Mouse (Mus musculus) gastrocnemius, postnatal 10 days (tissue): ENCODE data around the gene Meis1. TPM values are rescaled to one million over a fixed set of nuclear protein-coding genes. Genes with fewer than 3 reads are reported as not detected.

ENCODE experiments used
- DNase-seq: peaks from one replicate; pipeline ENCODE4 v3.0.0; 2021; ENCODE audit warnings: mixed read lengths
- total RNA-seq, 2 experiments: library from RNA; stranded (reverse); gene quantifications; 2 replicates each; pipeline ENCODE4 v1.2.3; 2021

Meis1 gene
- total RNA-seq, 2 experiments from 2014 or later: 6.0 to 7.1 TPM

DNA sequence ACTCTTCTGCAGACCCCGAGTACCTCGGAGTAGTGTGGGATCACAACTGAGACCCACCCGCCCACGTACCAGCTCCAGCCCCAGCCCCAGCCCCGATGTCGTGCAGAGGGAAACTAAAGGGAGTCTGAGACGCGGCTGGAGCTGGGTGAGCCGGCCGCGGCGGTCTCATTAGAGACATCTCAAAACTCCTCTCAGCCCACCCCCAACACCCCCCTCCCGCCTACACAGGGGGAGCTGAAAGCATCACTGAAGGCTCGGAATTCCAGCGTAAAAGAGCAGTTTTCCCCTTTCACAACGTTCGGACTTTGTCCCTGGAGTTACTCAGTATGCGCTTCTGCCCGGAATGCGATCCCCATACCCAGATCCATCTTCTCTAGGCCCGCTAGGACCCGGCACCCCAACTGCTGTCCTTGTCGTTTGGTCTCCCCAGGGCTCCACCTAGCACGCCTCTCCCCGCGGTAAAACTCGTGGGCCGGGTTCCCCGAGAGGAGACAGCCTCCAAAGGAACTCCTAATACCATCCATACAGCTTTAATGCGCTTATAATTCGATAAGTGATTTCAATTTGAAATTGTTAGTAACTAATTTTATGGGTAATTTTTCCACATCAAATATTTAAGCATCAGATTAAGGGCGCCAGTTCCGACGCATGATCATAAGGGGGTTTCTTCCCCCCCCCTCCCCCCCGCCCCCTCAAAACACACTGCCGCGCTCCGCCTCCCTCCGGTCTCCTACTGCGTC, 141.7 kb downstream of the Meis1 start:
- peak; percentile 23 for DNase-seq

DNA sequence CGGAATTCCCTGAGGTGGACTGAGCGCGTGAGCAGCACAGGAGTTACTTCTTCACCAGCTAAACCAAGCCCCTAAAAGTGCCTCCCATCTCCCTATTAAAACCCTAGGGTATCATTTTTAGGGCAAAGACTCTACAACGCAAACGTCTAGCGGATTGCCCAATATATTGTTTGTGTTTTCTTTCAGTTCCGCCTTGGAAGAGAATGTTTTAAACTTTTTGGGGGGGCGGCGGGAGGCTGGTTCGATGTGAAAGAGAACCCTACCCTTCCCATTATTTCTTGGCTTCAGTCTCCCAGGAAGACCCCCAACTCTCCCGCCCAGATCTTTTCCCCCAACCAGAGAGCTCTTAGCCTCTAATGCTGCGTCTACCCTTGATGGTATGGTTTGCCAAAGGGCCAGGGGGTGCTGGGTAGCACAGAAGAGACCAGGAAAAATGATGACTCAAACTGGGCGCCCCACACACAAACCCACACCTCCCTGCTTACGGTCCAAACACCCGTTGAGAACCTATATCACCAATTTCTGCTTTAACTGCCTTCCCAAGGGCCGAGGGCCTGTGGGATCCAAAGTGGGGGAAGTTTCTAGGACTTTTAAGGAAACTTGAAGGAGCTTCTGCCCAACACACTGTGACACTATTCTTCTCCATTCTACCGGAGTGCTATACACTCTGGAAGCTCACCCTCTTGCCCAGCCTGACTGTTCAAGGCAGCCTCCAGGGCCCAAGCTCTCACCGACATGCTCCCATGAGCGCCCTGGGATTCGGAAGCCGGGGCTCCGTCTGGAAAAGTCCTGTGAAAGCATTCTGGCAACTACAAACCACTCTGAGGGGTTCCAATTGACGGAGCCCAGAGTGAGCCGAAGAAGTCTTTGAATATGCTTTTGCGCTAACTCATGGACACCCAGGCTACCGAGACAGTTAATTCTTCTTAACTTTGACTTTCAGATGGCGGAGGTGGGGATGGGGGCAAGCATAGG, 142.6 kb downstream of the Meis1 start:
- no peak for DNase-seq

DNA sequence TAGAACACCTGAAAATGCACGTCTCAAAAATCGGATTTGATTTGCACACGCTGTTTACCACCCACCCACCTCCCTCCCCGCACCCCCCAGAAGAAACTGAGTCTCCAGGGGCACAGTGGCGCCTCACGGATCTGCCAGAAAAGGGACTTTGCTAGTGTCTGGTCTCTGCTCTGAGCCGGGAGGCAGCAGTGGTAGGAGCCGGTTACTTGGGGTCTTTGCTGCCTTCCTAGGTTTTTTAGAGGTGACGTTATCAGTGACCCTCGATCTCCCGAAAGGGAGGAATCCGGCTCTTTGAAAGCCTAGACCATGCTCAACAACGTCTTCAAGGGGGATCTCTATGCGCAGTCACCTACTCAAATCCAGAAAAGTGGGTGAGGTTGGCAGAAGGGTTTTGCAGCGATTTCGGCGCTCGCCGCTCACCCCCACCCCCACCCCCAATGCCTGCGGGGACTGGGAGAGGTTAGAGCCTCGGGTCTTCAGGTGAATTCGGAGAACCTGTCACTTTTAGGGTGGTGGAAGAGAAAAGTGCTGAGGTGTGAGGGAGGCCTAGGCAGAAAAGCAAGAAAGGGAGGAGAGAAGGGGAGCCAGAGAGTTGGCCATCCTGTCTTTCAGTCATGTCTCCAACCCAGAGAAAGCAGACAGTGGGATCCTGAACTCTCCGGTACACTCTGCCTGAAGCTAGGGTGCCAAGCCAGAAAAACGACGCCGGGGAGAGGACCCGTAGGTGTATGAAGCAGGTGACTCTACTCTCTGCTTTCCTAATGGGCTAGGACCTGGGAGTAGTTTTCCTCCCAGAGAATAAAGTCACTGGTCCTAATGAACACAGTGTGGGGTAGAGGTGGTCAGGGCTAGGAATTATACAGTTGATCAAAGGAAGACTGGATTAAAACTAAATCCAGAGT, 143.5 kb downstream of the Meis1 start:
- DNase-seq: no peak

DNA sequence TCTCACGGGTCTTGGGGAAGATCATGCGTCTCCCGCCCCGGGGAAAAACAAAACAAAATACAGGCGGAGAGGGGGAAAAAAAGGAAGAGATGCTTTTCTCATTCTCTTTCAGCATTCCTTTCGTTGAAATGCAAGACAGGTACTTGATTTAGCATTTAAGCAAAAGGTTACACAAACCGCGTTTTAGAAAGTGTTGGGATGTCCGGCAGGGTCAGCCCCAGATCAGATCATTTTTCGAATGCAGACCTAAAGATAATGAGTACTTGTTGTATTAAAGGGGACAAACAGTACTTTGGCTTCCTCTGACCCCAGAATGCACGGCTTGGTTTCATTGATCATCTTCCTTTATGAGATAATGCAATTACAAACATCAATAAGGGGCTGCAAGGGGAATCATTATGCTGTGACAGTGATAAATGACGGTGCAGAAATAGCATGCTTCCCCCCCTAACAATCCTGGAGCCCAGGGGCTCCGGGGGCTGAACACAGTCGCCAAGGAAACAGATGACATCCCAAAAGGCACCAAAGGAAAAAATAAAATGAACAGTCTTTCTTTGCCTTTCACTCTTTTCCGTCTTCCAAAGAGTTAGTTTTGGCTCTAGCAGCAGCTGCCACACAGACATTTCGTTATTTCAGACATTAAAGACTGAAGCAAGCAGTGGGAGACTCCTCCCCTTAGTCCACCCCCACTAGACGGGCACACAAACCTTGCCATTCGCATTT, 144.3 kb downstream of the Meis1 start:
- DNase-seq: no peak

DNA sequence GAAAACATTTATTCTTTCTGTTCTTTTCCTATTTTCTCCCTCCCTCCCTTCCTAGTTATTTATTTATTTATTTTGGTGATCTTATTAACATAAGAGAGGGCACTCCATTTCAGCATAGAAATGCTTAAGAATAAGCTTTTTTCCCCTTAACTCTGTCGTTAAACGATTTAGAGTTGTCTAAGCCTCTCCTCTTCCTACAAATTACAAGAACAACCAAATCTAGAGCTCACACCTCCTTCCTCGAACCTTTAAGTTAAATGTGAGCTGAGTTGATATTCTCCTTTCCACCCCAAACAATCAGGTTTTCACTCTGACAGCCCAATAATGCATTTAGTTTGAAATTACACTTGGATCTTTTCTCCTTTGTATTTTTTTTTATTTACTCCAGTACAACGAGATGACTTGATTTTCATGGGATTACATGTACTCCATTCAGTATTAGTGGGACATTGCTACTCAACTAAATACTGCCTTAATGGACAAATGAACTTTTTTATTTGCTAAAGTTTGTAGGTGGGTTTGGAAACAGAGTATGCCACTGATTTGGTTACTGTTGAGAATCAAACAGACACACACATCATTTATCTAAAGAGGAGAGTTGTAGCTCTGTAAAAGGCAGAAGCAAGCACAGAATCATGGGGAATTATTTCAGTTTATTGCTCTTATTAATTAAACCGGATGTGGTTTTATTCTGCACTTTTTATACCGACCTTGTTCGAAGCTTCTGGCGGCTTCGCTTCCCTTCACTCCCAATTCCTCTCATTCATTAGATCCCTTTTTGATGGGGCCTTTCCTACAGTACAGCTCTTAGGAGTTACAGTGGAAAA, 145.1 kb downstream of the Meis1 start:
- no peak for DNase-seq

DNA sequence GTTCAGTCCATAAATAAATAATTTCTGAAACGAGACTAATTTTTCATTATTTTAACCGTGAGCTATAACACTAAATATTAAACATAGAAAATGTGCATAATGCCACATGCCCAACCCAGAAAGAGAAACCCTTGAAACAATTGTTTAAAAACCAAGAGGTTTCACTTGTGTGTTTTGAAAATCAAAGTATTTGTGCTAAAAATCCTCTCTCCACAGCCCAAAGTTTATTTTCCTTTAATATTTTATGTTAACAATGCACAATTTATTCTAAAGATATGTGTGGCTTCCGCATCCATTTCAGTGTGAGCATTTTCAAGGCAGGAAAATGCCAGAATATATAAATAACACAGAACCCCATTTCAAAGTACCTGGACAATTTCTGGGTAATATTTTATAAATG, 146.0 kb downstream of the Meis1 start:
- DNase-seq: no peak

DNA sequence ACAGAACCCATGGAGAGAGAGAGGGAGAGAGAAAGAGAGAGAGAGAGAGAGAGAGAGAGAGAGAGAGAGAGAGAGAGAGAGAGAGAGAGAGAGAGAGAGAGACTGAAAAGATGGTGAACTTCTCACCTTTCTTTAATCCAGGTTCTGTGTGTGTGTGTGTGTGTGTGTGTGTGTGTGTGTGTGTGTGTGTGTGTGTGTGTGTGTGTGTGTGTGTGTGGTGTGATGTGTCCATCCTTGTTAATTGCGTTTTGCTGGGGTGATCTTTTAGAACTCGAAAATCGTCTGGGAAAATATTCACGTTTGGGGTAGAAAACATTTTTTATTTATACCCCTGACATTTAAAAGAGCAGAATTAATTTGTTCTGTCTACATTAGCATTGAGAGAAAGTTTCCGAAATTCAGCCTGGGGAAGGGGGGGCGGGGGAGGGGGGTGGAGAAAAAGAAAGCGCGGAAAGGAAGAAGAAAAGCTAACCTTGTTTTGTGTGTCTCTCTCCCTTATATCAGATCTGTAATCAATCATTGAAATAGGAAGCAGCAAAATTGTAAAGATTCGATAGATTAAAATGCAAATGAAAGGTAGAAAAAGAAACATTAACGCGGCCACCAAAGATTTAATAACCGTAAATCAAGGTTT, 146.6 kb downstream of the Meis1 start:
- DNase-seq: no peak

DNA sequence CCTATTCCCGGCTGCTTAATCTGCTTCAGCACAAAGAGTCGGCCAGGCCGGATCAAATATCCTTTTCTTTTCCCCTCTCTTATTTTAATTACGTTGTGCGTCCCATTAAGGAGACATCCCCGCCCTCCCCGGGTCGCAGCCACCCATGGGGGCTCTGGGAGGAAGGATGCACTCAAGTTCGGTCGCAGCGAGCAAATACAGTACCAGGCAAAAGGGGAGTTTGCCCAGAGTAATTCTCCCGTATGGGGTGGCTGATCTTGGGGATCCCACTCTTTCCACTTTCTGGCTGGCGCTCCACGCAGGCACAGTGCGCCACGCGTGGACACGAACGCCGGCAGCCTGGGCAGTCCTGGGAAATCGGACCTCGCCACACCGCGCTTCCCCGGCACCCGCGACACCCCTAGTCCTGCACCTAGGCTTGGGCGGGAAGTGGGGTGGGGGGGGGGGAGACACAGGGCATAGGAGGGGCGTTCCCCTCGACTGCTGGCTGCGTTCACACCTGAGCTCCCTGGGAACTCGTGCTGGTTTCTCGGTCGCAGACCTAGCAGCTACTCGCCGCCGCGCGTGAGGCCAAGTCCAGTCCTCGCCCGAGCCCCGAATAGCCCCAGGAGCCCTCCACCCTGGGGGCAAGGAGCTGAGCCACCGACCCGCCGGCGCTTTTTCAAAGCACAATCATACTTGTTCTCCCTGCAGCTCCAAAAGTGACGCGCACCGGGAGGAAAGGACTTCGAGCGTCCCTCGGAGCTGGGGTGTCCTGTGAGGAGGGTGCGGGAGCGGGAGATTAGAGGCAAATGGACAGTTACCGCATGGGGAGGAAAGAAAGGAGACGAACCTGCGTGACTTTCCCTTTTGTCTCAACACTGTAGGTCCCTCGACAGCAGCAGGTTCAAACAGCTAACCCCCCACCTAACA, 147.4 kb downstream of the Meis1 start:
- peak; percentile 29 for DNase-seq

DNA sequence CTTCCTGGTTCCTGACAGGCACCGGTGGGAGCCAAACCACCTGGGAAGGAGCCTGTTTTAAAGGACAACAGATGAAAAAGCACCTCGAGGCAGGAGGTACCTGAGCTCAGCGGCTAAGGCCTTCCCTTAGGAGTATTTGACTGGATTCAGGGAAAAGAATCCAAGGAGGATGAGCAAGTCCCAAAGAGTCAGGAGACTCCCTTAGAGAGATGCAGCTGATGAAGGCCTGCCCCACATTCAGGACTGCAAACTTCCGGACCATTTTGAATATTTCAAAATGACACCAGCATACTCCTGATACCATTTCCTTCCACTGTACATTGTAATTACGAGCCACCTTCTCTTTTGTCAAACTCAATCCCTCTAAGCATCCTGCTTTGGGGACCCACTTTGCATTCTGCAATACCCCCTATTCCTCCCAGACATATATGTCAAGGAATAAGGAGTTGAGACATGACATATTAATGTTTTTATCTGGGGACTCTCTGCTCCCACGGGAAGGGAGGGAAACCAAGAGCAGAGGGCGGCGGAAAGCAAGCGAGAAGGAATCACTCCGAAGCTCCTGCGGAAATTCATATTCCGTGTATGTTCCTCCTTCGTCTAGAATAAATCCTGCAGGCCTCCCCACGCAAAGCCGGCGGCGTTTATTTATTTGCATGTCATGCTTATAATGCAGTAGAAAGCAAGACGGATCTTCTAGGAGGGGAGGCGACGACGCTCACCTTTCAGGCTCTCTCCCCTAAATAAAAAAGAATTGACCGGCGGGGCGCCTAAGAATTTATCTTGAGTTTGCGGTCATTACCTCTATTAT, 148.5 kb downstream of the Meis1 start:
- no peak for DNase-seq

DNA sequence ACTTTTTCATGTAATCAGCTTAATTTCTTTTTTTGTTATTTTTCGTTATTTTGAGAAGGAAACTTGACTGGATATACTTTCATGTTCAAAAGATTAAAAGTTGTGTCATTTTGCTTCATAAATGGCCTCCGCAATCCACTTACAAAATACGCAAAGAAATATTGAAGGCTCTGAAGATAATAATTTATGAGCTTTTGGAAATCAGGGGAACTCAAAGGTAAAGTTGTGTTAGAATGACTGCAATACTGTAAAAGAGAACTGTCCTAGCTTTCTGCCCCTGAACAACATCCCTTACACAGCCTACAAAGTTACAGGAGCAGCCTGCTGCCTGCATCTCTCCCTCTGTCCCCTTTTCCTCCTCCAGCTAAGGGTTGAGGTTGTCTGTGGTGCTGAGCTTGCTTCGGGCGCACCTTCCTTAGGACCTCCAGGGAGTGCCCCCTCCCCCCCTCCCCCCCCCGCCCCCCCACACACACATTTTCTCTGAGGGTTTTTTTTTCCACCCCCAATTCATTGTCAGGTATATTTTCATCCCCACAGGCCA, 149.3 kb downstream of the Meis1 start:
- DNase-seq: no peak

DNA sequence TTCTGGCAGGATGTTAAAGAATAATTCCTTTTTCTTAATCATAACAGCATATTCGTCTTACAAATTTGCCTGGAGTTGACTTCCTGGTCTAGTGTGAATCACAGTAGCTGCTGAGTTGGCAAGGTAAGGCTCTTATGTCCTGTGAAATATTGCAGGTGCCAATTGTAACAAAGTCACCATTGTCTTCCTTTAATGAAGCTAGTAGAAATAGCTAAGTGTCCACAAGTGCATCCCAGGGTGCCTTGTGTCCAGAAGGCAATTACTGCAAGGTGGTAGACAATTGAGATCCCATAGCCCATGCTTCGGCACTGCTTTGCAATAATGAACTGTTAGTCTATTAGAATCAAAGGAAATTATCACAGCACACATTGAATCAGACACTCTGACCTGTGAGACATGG, 151.1 kb downstream of the Meis1 start:
- DNase-seq: no peak

DNA sequence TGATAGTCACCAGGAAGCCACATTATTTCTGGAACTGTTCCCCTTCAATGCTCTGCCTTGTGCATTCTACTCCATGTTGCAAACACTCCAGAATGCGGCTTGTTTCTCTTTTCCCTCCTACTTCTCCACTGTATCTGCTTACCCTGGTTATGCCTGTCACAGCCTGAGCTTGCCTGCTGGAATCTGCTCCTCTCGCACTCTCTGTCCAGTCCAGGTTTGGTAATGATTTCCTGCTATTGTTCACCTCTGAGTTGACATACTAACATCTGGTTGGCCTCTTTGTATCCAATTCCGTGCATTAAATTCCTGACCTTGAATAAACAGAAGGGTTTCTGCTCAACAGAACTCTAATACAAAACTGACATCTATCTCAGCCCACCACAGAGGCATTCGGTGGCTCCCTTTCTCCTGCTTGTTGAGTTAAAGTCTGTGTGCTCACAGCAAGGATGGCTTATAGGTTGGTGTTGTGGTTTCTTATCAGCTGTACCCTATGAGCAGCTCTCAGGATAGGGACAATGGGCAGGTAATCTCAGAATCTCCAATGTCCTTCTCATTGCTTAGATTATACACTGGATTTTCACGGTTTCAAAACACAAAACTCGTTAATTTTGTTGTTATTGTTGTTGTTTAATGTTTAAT, 152.5 kb downstream of the Meis1 start:
- no peak for DNase-seq

DNA sequence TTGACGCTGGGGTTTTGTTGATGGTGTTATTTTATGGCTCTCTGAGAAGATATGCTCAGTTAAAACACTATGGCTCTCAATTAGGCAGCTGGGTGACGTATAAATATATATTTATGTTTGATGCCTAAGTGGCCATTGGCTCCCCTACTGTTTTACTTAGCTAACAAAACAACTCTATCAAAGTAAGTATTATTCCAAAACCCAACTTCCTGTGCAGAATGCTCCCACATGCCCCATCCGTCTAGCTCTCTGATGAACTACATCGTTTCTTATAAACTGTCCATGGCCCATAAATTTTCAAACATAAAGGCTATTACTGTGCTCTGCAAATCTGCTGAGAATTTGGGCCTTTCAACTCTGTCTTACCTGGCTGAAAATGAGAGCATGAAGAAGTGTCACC, 168.0 kb downstream of the Meis1 start:
- DNase-seq: no peak

DNA sequence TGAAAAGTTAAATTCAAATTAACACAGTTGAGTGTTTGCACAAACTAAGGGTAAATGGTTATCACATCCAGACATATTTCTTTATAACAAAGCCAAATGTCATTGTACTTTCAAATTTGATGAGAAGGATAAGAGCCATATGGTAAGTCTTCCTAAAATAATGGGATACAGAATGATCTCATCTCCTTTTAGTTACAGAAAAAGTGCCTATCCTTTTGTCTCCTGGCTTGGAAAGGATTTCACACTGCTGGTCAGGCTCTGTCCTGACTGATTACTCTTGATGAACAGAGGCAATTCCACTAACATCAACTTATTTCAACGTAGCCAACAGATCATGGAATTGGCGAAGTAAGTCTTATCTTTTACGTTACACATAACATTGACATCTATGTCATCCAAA, 171.1 kb downstream of the Meis1 start:
- no peak for DNase-seq

DNA sequence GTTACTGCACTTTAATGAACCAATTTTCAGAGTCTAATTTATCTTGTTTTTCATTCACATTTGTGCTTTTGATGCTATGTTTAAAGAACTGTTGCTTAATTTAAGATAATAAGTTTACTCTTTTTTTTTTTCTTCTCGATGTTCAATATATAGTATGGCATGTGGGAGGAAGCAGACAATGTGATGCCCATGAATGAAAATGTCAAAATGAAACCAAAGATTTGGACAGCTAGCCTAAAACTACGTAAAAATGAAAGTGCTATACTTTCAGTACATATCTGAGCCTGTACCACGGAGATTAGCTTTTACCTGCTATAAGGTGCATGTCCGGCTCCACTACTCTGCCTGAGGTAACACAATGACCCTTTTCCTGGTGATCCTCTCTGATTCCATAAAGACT, 172.3 kb downstream of the Meis1 start:
- DNase-seq: no peak

DNA sequence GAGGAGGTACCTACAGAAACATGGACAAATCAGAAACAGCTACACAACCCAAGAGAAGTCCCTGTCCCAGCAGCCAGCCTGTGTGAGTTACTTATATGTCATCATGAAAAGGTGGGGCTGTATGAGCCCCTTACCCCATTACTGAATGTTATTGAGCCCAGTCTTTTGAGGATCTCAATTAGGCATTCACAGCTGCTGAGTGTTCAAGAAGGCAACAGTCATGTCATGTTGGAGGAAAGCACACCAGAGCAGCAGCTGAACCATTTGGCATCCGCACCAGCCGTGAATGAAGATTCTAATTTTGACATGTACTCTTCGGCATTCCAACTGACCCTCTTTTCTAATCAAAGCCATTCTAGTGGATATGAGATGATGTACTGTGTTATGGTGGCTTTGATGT, 172.9 kb downstream of the Meis1 start:
- DNase-seq: no peak

DNA sequence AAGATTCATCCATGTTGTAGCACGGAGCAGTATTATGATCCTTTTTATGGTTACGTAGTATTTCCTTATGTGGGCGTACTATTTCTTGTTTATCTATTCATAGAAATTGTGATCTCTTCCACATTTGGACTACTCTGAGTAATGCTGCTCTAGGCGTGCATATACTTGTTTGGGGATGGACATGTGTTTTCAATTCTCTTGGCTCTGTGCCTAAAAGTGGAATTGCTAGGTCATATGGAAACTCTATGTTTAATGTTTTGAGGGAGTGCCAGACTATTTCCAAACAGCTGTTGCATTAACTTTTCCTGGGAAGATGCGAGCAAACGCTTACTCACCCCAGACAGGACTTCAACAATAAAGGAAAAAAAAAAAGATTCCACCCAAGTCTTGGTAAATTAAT, 173.3 kb downstream of the Meis1 start:
- DNase-seq: no peak
